8 mouse cellular contexts compared by ENCODE assay signal in the genomic region with DNA sequence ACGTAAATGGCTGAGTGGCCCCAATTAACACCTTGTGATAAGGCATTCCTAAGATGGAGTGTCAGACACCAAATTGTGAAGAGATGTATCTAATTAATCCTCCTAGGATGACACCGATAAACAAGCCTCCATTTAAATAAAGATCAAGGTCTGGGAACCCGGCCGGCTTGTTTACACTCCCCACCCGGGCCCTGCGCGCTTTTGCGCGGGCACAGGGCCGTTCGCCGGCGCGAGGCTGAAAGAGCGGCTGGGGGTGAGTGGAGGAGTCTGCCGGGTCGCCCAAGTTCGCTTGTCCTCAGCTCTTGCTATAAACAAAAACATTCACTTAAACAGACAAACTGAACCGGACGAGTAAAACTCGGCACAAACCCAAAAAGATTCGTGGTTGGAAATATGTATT. TPM values are rescaled to one million over a fixed set of nuclear protein-coding genes. Genes with fewer than 3 reads are reported as not detected.
DNase-seq lines count a peak whose midpoint lies in the region; ATAC-seq and TF ChIP-seq lines count a peak whose summit lies in the region.

No protein-coding gene starts in this region.

- H3K4me1 ChIP-seq in heart, adult 2 months (ENCODE audit: control insufficient read depth, insufficient read depth, low read length) = no peaks in the 10 kb centered on the region; the same call in 1 of the 2 replicates
- H3K4me1 ChIP-seq in ES-E14 (ENCODE audit: control insufficient read depth in 2 of 2, insufficient read depth in 2 of 2, low read length in 2 of 2, poor library complexity in 1 of 2) = peaks cover 0 to 9% of the 10 kb centered on the region in 2 experiments; a peak in 1 of 4 replicates
- H3K4me1 ChIP-seq in forebrain, embryonic 16.5 days (replicated peaks; ENCODE audit: control insufficient read depth, insufficient read depth, low read length) = peaks cover 31% of the 10 kb centered on the region
- peaks cover 39% of the 10 kb centered on the region for H3K4me1 ChIP-seq in midbrain, embryonic 10.5 days

- H3K36me3 ChIP-seq in heart, adult 2 months (ENCODE audit: control insufficient read depth, insufficient read depth, low read length) = no peaks in the 10 kb centered on the region
- H3K36me3 ChIP-seq in ES-E14 (ENCODE audit: control insufficient read depth, insufficient read depth, low read length, poor library complexity, severe bottlenecking) = peaks cover 3% of the 10 kb centered on the region; the same call in 1 of the 2 replicates
- no peaks in the 10 kb centered on the region for H3K36me3 ChIP-seq in forebrain, embryonic 16.5 days (ENCODE audit: control insufficient read depth, insufficient read depth)
- H3K36me3 ChIP-seq in midbrain, embryonic 10.5 days = no peaks in the 10 kb centered on the region

- no peak for TF ChIP-seq EP300 in heart, adult 2 months (IDR thresholded peaks at IDR 0.05; ENCODE audit: insufficient read depth, low read depth, low read length)

- no peaks in the 10 kb centered on the region for H3K9me3 ChIP-seq in ES-E14 (ENCODE audit: control insufficient read depth, insufficient read depth, low read depth, low read length)
- H3K9me3 ChIP-seq in forebrain, embryonic 16.5 days (ENCODE audit: control insufficient read depth, low read length) = no peaks in the 10 kb centered on the region
- H3K9me3 ChIP-seq in midbrain, embryonic 10.5 days (replicated peaks) = no peaks in the 10 kb centered on the region

- TF ChIP-seq POLR2A in heart, adult 2 months (IDR thresholded peaks at IDR 0.05; ENCODE audit: insufficient read depth, low read depth, low read length) = no peak

- TF ChIP-seq CTCF in heart, adult 2 months (IDR thresholded peaks at IDR 0.05) = no peak

- peak; percentile 36 for ATAC-seq in forebrain, embryonic 16.5 days

- H3K79me2 ChIP-seq in heart, adult 2 months (replicated peaks; ENCODE audit: control insufficient read depth, insufficient read depth, low read length) = no peaks in the 10 kb centered on the region

- H3K4me2 ChIP-seq in forebrain, embryonic 16.5 days (ENCODE audit: low read length) = peak overlapping the region; percentile 66

- DNase-seq in heart, adult 2 months = peak; percentile 17 to 39
- DNase-seq in heart, postnatal 36 days = no peak
- DNase-seq in ES-E14 (ENCODE audit: low read depth, low spot score) = no peak
- peak; percentile 31 for DNase-seq in midbrain, embryonic 10.5 days (ENCODE audit: low spot score)
- DNase-seq in right cerebral cortex, postnatal 4 days = no peak
- no peak for DNase-seq in testis, postnatal 10 days (ENCODE audit: low spot score)
- DNase-seq in gastrocnemius, postnatal 25 days = no peak

- 9% methylated on average over 22 of the region's 22 CpGs for WGBS in heart, adult 2 months
- WGBS in forebrain, embryonic 16.5 days = under 1% methylated on average over 22 of the region's 22 CpGs
- under 1% methylated on average over 22 of the region's 22 CpGs for WGBS in midbrain, embryonic 10.5 days

- H3K27ac ChIP-seq in heart, adult 2 months = no peak overlapping the region
- no peak overlapping the region for H3K27ac ChIP-seq in ES-E14 (ENCODE audit: insufficient read depth, low read depth, low read length, poor library complexity, severe bottlenecking)
- no peak overlapping the region for H3K27ac ChIP-seq in forebrain, embryonic 16.5 days (ENCODE audit: low read length)
- H3K27ac ChIP-seq in midbrain, embryonic 10.5 days (replicated peaks) = no peak overlapping the region

- H3K27me3 ChIP-seq in heart, adult 2 months (ENCODE audit: control insufficient read depth, insufficient read depth, low read length) = peaks cover 13% of the 10 kb centered on the region
- H3K27me3 ChIP-seq in forebrain, embryonic 16.5 days (replicated peaks; ENCODE audit: control insufficient read depth, insufficient read depth, low read length) = peaks cover 45% of the 10 kb centered on the region
- peaks cover 90% of the 10 kb centered on the region for H3K27me3 ChIP-seq in midbrain, embryonic 10.5 days (ENCODE audit: low read depth, poor library complexity, severe bottlenecking)

- H3K9ac ChIP-seq in heart, adult 2 months (ENCODE audit: low read depth, low read length) = no peak overlapping the region
- no peak overlapping the region for H3K9ac ChIP-seq in ES-E14 (ENCODE audit: insufficient read depth, low read depth, low read length, poor library complexity, severe bottlenecking)
- H3K9ac ChIP-seq in forebrain, embryonic 16.5 days (replicated peaks; ENCODE audit: low read depth, low read length) = no peak overlapping the region

- in situ Hi-C loops in ES-E14 (cut with MboI; ENCODE audit: low sequenced_read_pairs in 2 of 2, unreplicated experiment in 2 of 2) = loop anchor here in 1 of 2 experiments (25.0 kb wide), 1 partner anchor 425 kb away; no protein-coding TSS in a partner anchor

- H3K4me3 ChIP-seq in heart, adult 2 months = peak overlapping the region; percentile 29
- H3K4me3 ChIP-seq in ES-E14 (ENCODE audit: insufficient read depth in 1 of 2, low read depth in 1 of 2, low read length in 2 of 2, poor library complexity in 1 of 2, severe bottlenecking in 1 of 2) = peak overlapping the region; percentile 59 to 73; a peak in 3 of 4 replicates
- peak overlapping the region; percentile 37 for H3K4me3 ChIP-seq in forebrain, embryonic 16.5 days (replicated peaks; ENCODE audit: low read length)
- peak overlapping the region; percentile 47 for H3K4me3 ChIP-seq in midbrain, embryonic 10.5 days

- intact Hi-C loops in heart, adult 2 months (cut with DNase I) = loop anchor here (5.0 kb wide), 1 partner anchor 335 kb away; the partner anchor contains the start of gene Cmc1
- intact Hi-C loops in heart, postnatal 36 days (cut with DNase I) = loop anchor here (2.0 kb wide), 1 partner anchor 389 kb away; no protein-coding TSS in a partner anchor

TF ChIP-seq in ES-E14, 5 proteins besides CTCF, POLR2A, EP300 and RAD21:
- TF ChIP-seq ZC3H11A (IDR thresholded peaks at IDR 0.05; ENCODE audit: borderline replicate concordance, low read depth, low read length) (no peak), ZNF384 (IDR thresholded peaks at IDR 0.05; ENCODE audit: low read depth, low read length) (0 out of 2 replicates have a peak, but pooled peaks have one; percentile 11), HCFC1 (IDR thresholded peaks at IDR 0.05; ENCODE audit: borderline replicate concordance, insufficient read depth, low read length) (no peak)

RNA-seq across cellular contexts. Expression of gene Eomes, which starts 9.6 kb away (rescaled TPM):
- total RNA-seq in heart, adult 2 months (2021) = under 1 TPM; 0.07 to 0.13 TPM
- polyA plus RNA-seq in heart, adult 2 months (2012; rRNA removed) = 0.23 TPM in 1 of 2 replicates, not detected in the other
- under 1 TPM in 1 of 2 experiments, not detected in 1; 0.08 TPM for total RNA-seq in heart, postnatal 36 days (2021)
- total RNA-seq in ES-E14 (2012; rRNA removed) = 1.1 and 3.2 TPM in 2 replicates
- polyA plus RNA-seq in forebrain, embryonic 16.5 days (2015; fragmentation: Nextera tagmentation; extraction: Ambion mirVana) = 18.0 and 24.4 TPM in 2 replicates
- 0.25 and 0.56 TPM in 2 replicates for polyA plus RNA-seq in midbrain, embryonic 10.5 days (2016; fragmentation: Nextera tagmentation; extraction: Ambion mirVana)
- total RNA-seq in gastrocnemius, postnatal 25 days (2021) = not detected

RNA-seq across cellular contexts. Expression of gene Golga4, which starts 18.4 kb away (rescaled TPM):
- total RNA-seq in heart, adult 2 months (2021) = 100 to 1,000 TPM; 350 to 420 TPM
- polyA plus RNA-seq in heart, adult 2 months (2012; rRNA removed) = 34.4 and 62.8 TPM in 2 replicates
- 100 to 1,000 TPM; 303 to 350 TPM for total RNA-seq in heart, postnatal 36 days (2021)
- 73.3 and 78.4 TPM in 2 replicates for total RNA-seq in ES-E14 (2012; rRNA removed)
- 51.3 and 57.4 TPM in 2 replicates for polyA plus RNA-seq in forebrain, embryonic 16.5 days (2015; fragmentation: Nextera tagmentation; extraction: Ambion mirVana)
- 39.2 and 40.8 TPM in 2 replicates for polyA plus RNA-seq in midbrain, embryonic 10.5 days (2016; fragmentation: Nextera tagmentation; extraction: Ambion mirVana)
- 100 to 1,000 TPM; 243 to 283 TPM for total RNA-seq in gastrocnemius, postnatal 25 days (2021)

Comparison
In these comparisons a context has a peak if more than half of its experiments do, and no peak if none do; other contexts are left out.
1. DNase-seq: peak in heart, adult 2 months (2 of 2) and midbrain, embryonic 10.5 days (single experiment); none in heart, postnatal 36 days (0 of 2), ES-E14 (single experiment), right cerebral cortex, postnatal 4 days (single experiment), testis, postnatal 10 days (single experiment) and gastrocnemius, postnatal 25 days (single experiment).
2. Peak in every context shown above with its lines, with median percentiles within 50 percentile points of each other: H3K4me3 ChIP-seq.